Mouse (Mus musculus): ENCODE results near the gene Echdc1. TPM values are rescaled to one million over a fixed set of nuclear protein-coding genes. Genes with fewer than 3 reads are reported as not detected.

Gene Echdc1
- total RNA-seq (2023) = 1 to 10 TPM; 4.7 to 6.0 TPM

DNA sequence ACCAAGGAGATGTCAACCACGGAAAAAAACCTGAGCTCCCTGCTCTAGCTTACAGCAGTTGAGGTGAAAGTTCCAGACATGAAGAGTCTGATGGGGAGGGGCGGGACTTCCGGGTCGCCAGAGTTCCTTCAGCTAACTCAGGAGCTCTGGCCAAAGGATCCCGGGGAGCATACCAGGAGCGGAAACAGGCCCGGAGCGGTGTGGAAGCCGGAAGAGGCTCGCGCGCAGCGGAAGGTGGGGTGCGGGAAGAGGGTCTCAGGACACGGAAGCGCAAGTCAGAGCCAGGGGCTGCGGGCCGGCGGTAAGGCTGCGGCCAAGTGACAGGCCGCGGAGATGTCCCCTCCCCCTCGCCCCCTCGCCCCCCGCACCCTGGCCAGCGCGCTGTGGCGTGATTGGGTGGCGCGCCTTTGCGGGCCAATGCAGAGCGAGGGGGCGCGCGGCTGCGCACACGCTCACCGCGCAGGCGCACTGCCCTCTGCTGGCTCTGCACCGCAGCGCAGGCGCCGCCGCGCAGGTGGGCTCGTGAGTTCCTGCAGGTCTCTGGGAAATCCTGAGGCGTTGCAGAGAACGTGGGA is at the start of gene Echdc1:
Gene Echdc1, plus strand, starts transcription at position 103 of the 575 bp plus-strand sequence.

DNA sequence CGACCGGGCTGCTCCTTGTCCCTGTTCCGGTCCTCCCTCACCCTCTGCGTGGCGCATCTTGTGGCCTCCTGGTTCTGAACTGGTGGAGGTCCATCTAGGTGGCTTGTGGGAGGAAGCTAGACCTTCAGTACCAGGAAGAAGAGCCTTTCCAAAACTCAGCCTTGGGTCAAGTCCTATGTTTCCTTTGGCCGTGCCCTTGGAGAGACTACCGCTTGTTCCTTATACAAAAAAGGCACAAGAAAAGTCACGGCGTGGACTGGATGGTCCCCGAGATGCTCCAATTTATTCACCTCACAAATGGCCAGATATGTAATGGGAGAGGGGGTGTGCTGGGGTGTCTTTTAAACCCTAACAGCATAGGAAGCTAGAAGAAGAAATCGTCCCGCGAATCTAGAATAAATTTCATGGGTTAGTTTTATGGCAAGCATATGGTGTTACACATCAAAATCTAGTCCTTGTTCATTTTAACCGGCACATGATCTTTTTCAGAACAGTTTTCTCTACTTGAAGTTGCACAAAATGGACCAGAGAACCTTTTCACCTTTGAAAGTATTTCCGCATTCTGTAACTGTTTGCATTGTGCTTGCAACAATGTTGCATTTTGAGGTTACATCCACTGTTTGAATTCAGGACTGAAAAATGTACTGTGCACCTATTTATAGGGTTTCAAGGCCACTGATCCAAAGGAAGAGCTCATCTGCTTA is 49.4 kb downstream of the Echdc1 start, which contains the start of gene Rnf146:
Gene Rnf146, minus strand, starts transcription at position 246 of the 704 bp plus-strand sequence.

Other genes with a start within 250 kb of the Echdc1 start
- gene Soga3, start 169.3 kb upstream of the Echdc1 start, total RNA-seq (2023) = not detected
- not detected for gene Gm49353, start 114.2 kb upstream of the Echdc1 start, total RNA-seq (2023)
- not detected for gene 9330159F19Rik, start 101.6 kb upstream of the Echdc1 start, total RNA-seq (2023)
- gene Rnf146, start 49.3 kb downstream of the Echdc1 start, total RNA-seq (2023) = 10 to 100 TPM; 54.9 to 60.4 TPM
- not detected for gene Rspo3, start 222.7 kb downstream of the Echdc1 start, total RNA-seq (2023)

Data from monocyte, adult 59 days (primary cell).